Mouse (Mus musculus) cortical plate, adult 2 months (tissue): Measurements from ENCODE around the gene Tmprss9.

Source experiments
- CTCF ChIP-seq: fragments of 200-500 bp; IDR thresholded peaks from 2 replicates; pipeline ENCODE4 v1.5.1; 2011; ENCODE audit warnings: mild to moderate bottlenecking, control low read depth, low read length; ENCODE audit not compliant: insufficient read depth; ENCODE audit errors: extremely low read depth
- POLR2A ChIP-seq: fragments of 200-500 bp; IDR thresholded peaks from 2 replicates; pipeline ENCODE4 v1.6.1; 2011; ENCODE audit warnings: mild to moderate bottlenecking, low read length, control low read depth; ENCODE audit not compliant: insufficient read depth; ENCODE audit errors: extremely low read depth

DNA sequence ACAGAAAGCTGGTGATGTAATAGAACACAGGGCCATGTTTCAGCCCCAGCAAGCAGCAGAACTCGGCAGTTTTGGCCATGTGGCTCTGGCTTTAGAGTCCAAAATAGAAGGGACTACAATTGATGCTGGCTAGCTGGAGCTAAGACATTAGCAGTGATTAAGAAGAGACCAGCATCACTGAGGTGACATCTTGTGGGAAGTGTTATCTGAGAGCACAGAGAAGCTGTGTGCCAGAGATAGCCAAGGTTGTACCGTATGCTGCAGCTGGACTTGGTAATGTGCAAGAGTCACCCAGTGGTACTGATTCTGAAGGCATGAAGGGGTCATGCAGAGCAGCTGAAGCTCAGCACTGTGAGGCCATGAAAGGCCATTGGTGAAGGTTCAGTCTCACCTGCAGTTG is 43.6 kb downstream of the Tmprss9 start:
- no peak for TF ChIP-seq CTCF
- TF ChIP-seq POLR2A, result no peak
